Mouse (Mus musculus) liver, embryonic 13.5 days (tissue): ENCODE measurements around the gene Foxn3. TPM values are rescaled to one million over a fixed set of nuclear protein-coding genes. Genes with fewer than 3 reads are reported as not detected.
A peak's percentile ranks its signal among the peaks of the same experiment; 100 is the strongest.

Experiments
- ATAC-seq: fragments of 200-750 bp; cut with Nextera tagmentation; 2 replicates; pipeline ENCODE4 v1.8.0; 2017; ENCODE audit warnings: low read depth, mild to moderate bottlenecking, moderate number of reproducible peaks, moderate library complexity
- DNase-seq: peaks from one replicate; pipeline ENCODE4 v3.0.0; 2022
- H3K27ac ChIP-seq: fragments of 300-500 bp; sonication (generic); 2 replicates; pipeline ENCODE4 v1.5.1; 2015; ENCODE audit warnings: moderate library complexity, mild to moderate bottlenecking, inconsistent platforms
- H3K27me3 ChIP-seq: fragments of 300-500 bp; sonication (generic); 2 replicates; pipeline ENCODE4 v1.6.1; 2015; ENCODE audit warnings: mild to moderate bottlenecking, inconsistent platforms
- H3K36me3 ChIP-seq: fragments of 300-500 bp; sonication (generic); 2 replicates; pipeline ENCODE4 v1.6.1; 2015; ENCODE audit warnings: mild to moderate bottlenecking, inconsistent platforms
- H3K4me1 ChIP-seq: fragments of 300-500 bp; sonication (generic); replicated peaks from 2 replicates; pipeline ENCODE4 v1.6.1; 2015; ENCODE audit warnings: inconsistent platforms
- H3K4me2 ChIP-seq: fragments of 300-500 bp; sonication (generic); 2 replicates; pipeline ENCODE4 v1.6.1; 2015; ENCODE audit warnings: inconsistent platforms, mild to moderate bottlenecking, moderate library complexity
- H3K4me3 ChIP-seq: fragments of 300-500 bp; sonication (generic); replicated peaks from 2 replicates; pipeline ENCODE4 v1.5.1; 2015; ENCODE audit warnings: mild to moderate bottlenecking, inconsistent platforms
- H3K9ac ChIP-seq: fragments of 300-500 bp; sonication (generic); 2 replicates; pipeline ENCODE4 v1.6.1; 2015; ENCODE audit warnings: mild to moderate bottlenecking, inconsistent platforms
- H3K9me3 ChIP-seq: fragments of 300-500 bp; sonication (generic); replicated peaks from 2 replicates; pipeline ENCODE4 v1.6.1; 2016; ENCODE audit warnings: inconsistent platforms
- whole genome bisulfite sequencing: fragments of 180-500 bp; shearing (Covaris S2); methylation state at CpG from one replicate; pipeline ENCODE4 v1.1.7; 2015; ENCODE audit not compliant: insufficient replicate concordance; 5-methylcytosine and 5-hydroxymethylcytosine counted together
- polyA plus RNA-seq: library from polyadenylated mRNA; unstranded; fragments of >200 nt; fragmentation: Nextera tagmentation; extraction: Ambion mirVana; gene quantifications from 2 replicates; pipeline ENCODE4 v1.2.1, GENCODE M21; 2015

Gene Foxn3
- polyA plus RNA-seq, 1 experiment from 2014 or later: 18.1 TPM

- Histone ChIP-seq H3K27ac (no peak overlapping the region), H3K9ac (no peak overlapping the region), H3K4me1 (peaks cover 38% of the 10 kb centered on the region), H3K4me2 (no peak overlapping the region), H3K4me3 (no peak overlapping the region), H3K9me3 (no peaks in the 10 kb centered on the region), H3K36me3 (no peaks in the 10 kb centered on the region), H3K27me3 (no peaks in the 10 kb centered on the region)
- 82% methylated on average over 10 of the region's 10 CpGs for WGBS
- DNase-seq: no peak
- ATAC-seq: peak; percentile 21; the same call in 1 of the 2 replicates
Measured at GRCm38 (mm10) chr12:99246984-99247746, 316.2 kb downstream of the Foxn3 start.

- DNase-seq (no peak), ATAC-seq (no peak)
- H3K9ac ChIP-seq: no peak overlapping the region
- H3K4me2 ChIP-seq: no peak overlapping the region
- H3K9me3 ChIP-seq: no peaks in the 10 kb centered on the region
- no peak overlapping the region for H3K4me3 ChIP-seq
- H3K27me3 ChIP-seq: no peaks in the 10 kb centered on the region
- no peak overlapping the region for H3K27ac ChIP-seq
- H3K36me3 ChIP-seq: no peaks in the 10 kb centered on the region
- 77% methylated on average over 9 of the region's 9 CpGs for WGBS
- peaks cover 35% of the 10 kb centered on the region for H3K4me1 ChIP-seq
Measured at GRCm38 (mm10) chr12:99244673-99245072, 318.7 kb downstream of the Foxn3 start.

GRCm38 (mm10) chr12:99244264-99244663, 319.1 kb downstream of the Foxn3 start:
- WGBS: 47% methylated on average over 6 of the region's 6 CpGs
- H3K36me3 ChIP-seq: no peaks in the 10 kb centered on the region
- no peak overlapping the region for H3K4me3 ChIP-seq
- no peak overlapping the region for H3K27ac ChIP-seq
- H3K4me2 ChIP-seq: no peak overlapping the region
- H3K27me3 ChIP-seq: no peaks in the 10 kb centered on the region
- no peak for DNase-seq
- peaks cover 32% of the 10 kb centered on the region for H3K4me1 ChIP-seq
- H3K9ac ChIP-seq: no peak overlapping the region
- H3K9me3 ChIP-seq: no peaks in the 10 kb centered on the region
- 0 out of 2 replicates have a peak, but pooled peaks have one; percentile 61 for ATAC-seq

GRCm38 (mm10) chr12:99243316-99243715, 320.1 kb downstream of the Foxn3 start:
- no peak overlapping the region for H3K4me2 ChIP-seq
- H3K9ac ChIP-seq: no peak overlapping the region
- DNase-seq (no peak), ATAC-seq (no peak)
- no peaks in the 10 kb centered on the region for H3K9me3 ChIP-seq
- H3K27ac ChIP-seq: no peak overlapping the region
- 67% methylated on average over 1 of the region's 1 CpGs for WGBS
- peaks cover 28% of the 10 kb centered on the region for H3K4me1 ChIP-seq
- H3K27me3 ChIP-seq: no peaks in the 10 kb centered on the region
- H3K4me3 ChIP-seq: no peak overlapping the region
- no peaks in the 10 kb centered on the region for H3K36me3 ChIP-seq

- Histone ChIP-seq H3K4me2 (no peak overlapping the region), H3K36me3 (no peaks in the 10 kb centered on the region), H3K9ac (no peak overlapping the region), H3K4me3 (no peak overlapping the region), H3K27ac (no peak overlapping the region), H3K4me1 (peaks cover 17% of the 10 kb centered on the region), H3K27me3 (no peaks in the 10 kb centered on the region), H3K9me3 (no peaks in the 10 kb centered on the region)
- no peak for DNase-seq
- no peak for ATAC-seq
- 56% methylated on average over 5 of the region's 5 CpGs for WGBS
Measured at GRCm38 (mm10) chr12:99240185-99240726, 323.1 kb downstream of the Foxn3 start.

- no peak overlapping the region for H3K4me2 ChIP-seq
- no peaks in the 10 kb centered on the region for H3K27me3 ChIP-seq
- WGBS: 70% methylated on average over 11 of the region's 11 CpGs
- no peak overlapping the region for H3K4me3 ChIP-seq
- H3K36me3 ChIP-seq: no peaks in the 10 kb centered on the region
- DNase-seq: no peak
- no peaks in the 10 kb centered on the region for H3K9me3 ChIP-seq
- H3K4me1 ChIP-seq: peaks cover 19% of the 10 kb centered on the region
- ATAC-seq: no peak
- H3K27ac ChIP-seq: no peak overlapping the region
- no peak overlapping the region for H3K9ac ChIP-seq
Measured at GRCm38 (mm10) chr12:99239735-99240134, 323.6 kb downstream of the Foxn3 start.

GRCm38 (mm10) chr12:99237497-99237896, 325.9 kb downstream of the Foxn3 start:
- WGBS: 88% methylated on average over 9 of the region's 9 CpGs

GRCm38 (mm10) chr12:99234346-99234745, 329.0 kb downstream of the Foxn3 start:
- H3K9me3 ChIP-seq: no peaks in the 10 kb centered on the region
- WGBS: 54% methylated on average over 6 of the region's 6 CpGs
- no peak overlapping the region for H3K4me3 ChIP-seq
- H3K9ac ChIP-seq: no peak overlapping the region
- H3K4me2 ChIP-seq: no peak overlapping the region
- ATAC-seq (no peak), DNase-seq (no peak)
- peaks cover 31% of the 10 kb centered on the region for H3K4me1 ChIP-seq
- H3K36me3 ChIP-seq: no peaks in the 10 kb centered on the region
- no peak overlapping the region for H3K27ac ChIP-seq
- H3K27me3 ChIP-seq: no peaks in the 10 kb centered on the region

More at GRCm38 (mm10) chr12:99237497-99237896, 325.9 kb downstream of the Foxn3 start:
- H3K9me3 ChIP-seq: no peaks in the 10 kb centered on the region
- H3K4me1 ChIP-seq: peaks cover 21% of the 10 kb centered on the region
- no peak overlapping the region for H3K4me2 ChIP-seq
- ATAC-seq (no peak), DNase-seq (no peak)
- H3K27ac ChIP-seq: no peak overlapping the region
- H3K36me3 ChIP-seq: no peaks in the 10 kb centered on the region
- no peak overlapping the region for H3K9ac ChIP-seq
- no peaks in the 10 kb centered on the region for H3K27me3 ChIP-seq
- H3K4me3 ChIP-seq: no peak overlapping the region

- Histone ChIP-seq H3K4me1 (peaks cover 34% of the 10 kb centered on the region), H3K27ac (no peak overlapping the region), H3K4me2 (no peak overlapping the region), H3K9ac (no peak overlapping the region), H3K9me3 (no peaks in the 10 kb centered on the region), H3K27me3 (no peaks in the 10 kb centered on the region), H3K36me3 (no peaks in the 10 kb centered on the region), H3K4me3 (no peak overlapping the region)
- no peak for DNase-seq
- WGBS: 76% methylated on average over 2 of the region's 2 CpGs
- no peak for ATAC-seq
Measured at GRCm38 (mm10) chr12:99233386-99233785, 330.0 kb downstream of the Foxn3 start.

GRCm38 (mm10) chr12:99232478-99232877, 330.9 kb downstream of the Foxn3 start:
- Histone ChIP-seq H3K4me3 (no peak overlapping the region), H3K27me3 (no peaks in the 10 kb centered on the region), H3K27ac (no peak overlapping the region), H3K9ac (no peak overlapping the region), H3K9me3 (no peaks in the 10 kb centered on the region), H3K4me2 (no peak overlapping the region), H3K4me1 (peaks cover 34% of the 10 kb centered on the region), H3K36me3 (no peaks in the 10 kb centered on the region)
- ATAC-seq (no peak), DNase-seq (no peak)
- 69% methylated on average over 9 of the region's 9 CpGs for WGBS

- H3K9me3 ChIP-seq: no peaks in the 10 kb centered on the region
- H3K27me3 ChIP-seq: no peaks in the 10 kb centered on the region
- peaks cover 34% of the 10 kb centered on the region for H3K4me1 ChIP-seq
- H3K4me2 ChIP-seq: no peak overlapping the region
- no peak overlapping the region for H3K27ac ChIP-seq
- H3K4me3 ChIP-seq: no peak overlapping the region
- no peak overlapping the region for H3K9ac ChIP-seq
- 79% methylated on average over 6 of the region's 6 CpGs for WGBS
- DNase-seq (no peak), ATAC-seq (no peak)
- H3K36me3 ChIP-seq: no peaks in the 10 kb centered on the region
Measured at GRCm38 (mm10) chr12:99231321-99231720, 332.1 kb downstream of the Foxn3 start.

GRCm38 (mm10) chr12:99230783-99231048, 332.7 kb downstream of the Foxn3 start:
- peaks cover 34% of the 10 kb centered on the region for H3K4me1 ChIP-seq
- no peaks in the 10 kb centered on the region for H3K9me3 ChIP-seq
- H3K4me2 ChIP-seq: no peak overlapping the region
- no peak for DNase-seq
- H3K4me3 ChIP-seq: no peak overlapping the region
- no peak overlapping the region for H3K9ac ChIP-seq
- ATAC-seq: no peak
- 79% methylated on average over 5 of the region's 5 CpGs for WGBS
- H3K27ac ChIP-seq: no peak overlapping the region
- no peaks in the 10 kb centered on the region for H3K36me3 ChIP-seq
- no peaks in the 10 kb centered on the region for H3K27me3 ChIP-seq
